In genomic region chr6:99519806-99520675, GRCm38 (mm10) we compare ENCODE assay signal across 8 mouse cellular contexts. TPM values are rescaled to one million over a fixed set of nuclear protein-coding genes. Genes with fewer than 3 reads are reported as not detected.
DNase-seq lines count a peak whose midpoint lies in the region; ATAC-seq and TF ChIP-seq lines count a peak whose summit lies in the region.

No protein-coding gene starts in this region.

- H3K36me3 ChIP-seq in hindbrain, embryonic 15.5 days, result no peaks in the 10 kb centered on the region
- H3K36me3 ChIP-seq in liver, embryonic 11.5 days (ENCODE audit: control insufficient read depth, insufficient read depth, low read length), result no peaks in the 10 kb centered on the region
- H3K36me3 ChIP-seq in neural tube, embryonic 12.5 days, result no peaks in the 10 kb centered on the region

- peak overlapping the region; percentile 99 for H3K4me2 ChIP-seq in hindbrain, embryonic 15.5 days
- peak overlapping the region; percentile 99 for H3K4me2 ChIP-seq in liver, embryonic 11.5 days
- H3K4me2 ChIP-seq in neural tube, embryonic 12.5 days (replicated peaks), result peak overlapping the region; percentile 93

- intact Hi-C loops in gastrocnemius, adult 2 months (cut with DNase I), result loop anchor here (2.0 to 10.0 kb wide), 8 partner anchors 33 to 995 kb away; no protein-coding TSS in a partner anchor

- peak; percentile 19 to 36 for DNase-seq in frontal cortex, postnatal 36 days (ENCODE audit: low spot score in 2 of 2)
- DNase-seq in frontal cortex, postnatal 14 days (ENCODE audit: low spot score in 2 of 2), result no peak
- peak; percentile 42 to 50 for DNase-seq in cerebellum, adult 18-20 months
- peak; percentile 81 for DNase-seq in gastrocnemius, adult 2 months
- peak; percentile 63 for DNase-seq in liver, embryonic 11.5 days (ENCODE audit: low spot score)
- DNase-seq in thymus, postnatal 0 days (ENCODE audit: low spot score), result peak; percentile 43

- ATAC-seq in hindbrain, embryonic 15.5 days (ENCODE audit: low FRiP score, low read depth), result no peak
- no peak for ATAC-seq in liver, embryonic 11.5 days (replicated peaks; ENCODE audit: low FRiP score)
- 0 out of 2 replicates have a peak, but pooled peaks have one; percentile 3 for ATAC-seq in neural tube, embryonic 12.5 days (ENCODE audit: low FRiP score, low read depth)

- H3K4me3 ChIP-seq in gastrocnemius, adult 2 months, result peak overlapping the region; percentile 97
- peak overlapping the region; percentile 94 for H3K4me3 ChIP-seq in hindbrain, embryonic 15.5 days
- H3K4me3 ChIP-seq in liver, embryonic 11.5 days (ENCODE audit: low read depth, low read length), result peak overlapping the region; percentile 85
- H3K4me3 ChIP-seq in neural tube, embryonic 12.5 days, result peak overlapping the region; percentile 74

- no peaks in the 10 kb centered on the region for H3K27me3 ChIP-seq in hindbrain, embryonic 15.5 days
- H3K27me3 ChIP-seq in liver, embryonic 11.5 days (replicated peaks; ENCODE audit: control insufficient read depth, insufficient read depth, low read length), result no peaks in the 10 kb centered on the region
- H3K27me3 ChIP-seq in neural tube, embryonic 12.5 days (replicated peaks), result no peaks in the 10 kb centered on the region

- H3K9ac ChIP-seq in hindbrain, embryonic 15.5 days, result peak overlapping the region; percentile 91
- peak overlapping the region; percentile 93 for H3K9ac ChIP-seq in liver, embryonic 11.5 days (ENCODE audit: low read depth, low read length)
- H3K9ac ChIP-seq in neural tube, embryonic 12.5 days, result peak overlapping the region; percentile 93

- WGBS in hindbrain, embryonic 15.5 days, result 3% methylated on average over 38 of the region's 38 CpGs
- WGBS in liver, embryonic 11.5 days, result 6% methylated on average over 35 of the region's 38 CpGs
- under 1% methylated on average over 38 of the region's 38 CpGs for WGBS in neural tube, embryonic 12.5 days

- peak overlapping the region; percentile 98 for H3K27ac ChIP-seq in gastrocnemius, adult 2 months
- peak overlapping the region; percentile 100 for H3K27ac ChIP-seq in hindbrain, embryonic 15.5 days (replicated peaks)
- peak overlapping the region; percentile 98 for H3K27ac ChIP-seq in liver, embryonic 11.5 days (ENCODE audit: low read depth, low read length)
- peak overlapping the region; percentile 70; the same call in 1 of the 2 replicates for H3K27ac ChIP-seq in neural tube, embryonic 12.5 days

- TF ChIP-seq CTCF in gastrocnemius, adult 2 months (IDR thresholded peaks at IDR 0.05), result no peak

- H3K9me3 ChIP-seq in hindbrain, embryonic 15.5 days, result no peaks in the 10 kb centered on the region
- H3K9me3 ChIP-seq in liver, embryonic 11.5 days (ENCODE audit: control insufficient read depth, low read length), result no peaks in the 10 kb centered on the region
- no peaks in the 10 kb centered on the region for H3K9me3 ChIP-seq in neural tube, embryonic 12.5 days

- H3K4me1 ChIP-seq in hindbrain, embryonic 15.5 days (replicated peaks), result peaks cover 34% of the 10 kb centered on the region
- 0 out of 2 replicates have a peak, but pooled peaks cover 3% of the 10 kb centered on the region for H3K4me1 ChIP-seq in liver, embryonic 11.5 days (replicated peaks; ENCODE audit: control insufficient read depth, insufficient read depth, low read length)
- H3K4me1 ChIP-seq in neural tube, embryonic 12.5 days, result no peaks in the 10 kb centered on the region

RNA-seq across cellular contexts. Expression of gene Foxp1, which starts 2.5 kb away (rescaled TPM):
- 10 to 100 TPM; 17.4 to 20.9 TPM for total RNA-seq in gastrocnemius, adult 2 months (2021)
- 61.6 and 74.2 TPM in 2 replicates for polyA plus RNA-seq in hindbrain, embryonic 15.5 days (2015; fragmentation: Nextera tagmentation; extraction: Ambion mirVana)
- polyA plus RNA-seq in liver, embryonic 11.5 days (2014; fragmentation: Nextera tagmentation; extraction: Ambion mirVana), result 62.1 and 67.8 TPM in 2 replicates
- polyA plus RNA-seq in neural tube, embryonic 12.5 days (2016; fragmentation: Nextera tagmentation; extraction: Ambion mirVana), result 82.2 and 91.8 TPM in 2 replicates
- polyA plus RNA-seq in thymus, postnatal 0 days (2015; fragmentation: Nextera tagmentation; extraction: Ambion mirVana), result 63.7 and 82.5 TPM in 2 replicates

Comparison
In these comparisons a context has a peak if more than half of its experiments do, and no peak if none do; other contexts are left out.
1. DNase-seq: peak in frontal cortex, postnatal 36 days (2 of 2), cerebellum, adult 18-20 months (2 of 2), gastrocnemius, adult 2 months (single experiment), liver, embryonic 11.5 days (single experiment) and thymus, postnatal 0 days (single experiment); none in frontal cortex, postnatal 14 days (0 of 2).
2. Peak in every context shown above with its lines, with median percentiles within 50 percentile points of each other: H3K27ac ChIP-seq, H3K4me3 ChIP-seq, H3K4me2 ChIP-seq and H3K9ac ChIP-seq.